In the genomic region with DNA sequence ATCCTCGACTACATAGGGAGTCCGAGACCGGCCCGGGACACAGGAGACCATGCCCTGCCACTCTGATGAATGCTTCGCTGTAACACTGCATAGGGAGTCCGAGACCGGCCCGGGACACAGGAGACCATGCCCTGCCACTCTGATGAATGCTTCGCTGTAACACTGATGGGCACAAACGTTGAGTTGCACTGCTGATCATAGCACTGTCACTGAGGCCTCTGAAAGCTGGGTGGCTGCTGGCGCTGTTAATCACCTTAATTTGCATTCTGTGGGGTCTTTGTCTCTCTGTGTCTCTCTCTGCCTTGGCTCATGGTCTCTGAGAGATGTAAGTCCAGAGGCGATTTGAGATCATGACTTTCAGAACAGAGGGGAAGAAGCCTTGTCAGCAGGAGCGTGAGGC, we compare ENCODE assay signal across 26 mouse cellular contexts.
DNase-seq lines count a peak whose midpoint lies in the region; ATAC-seq and TF ChIP-seq lines count a peak whose summit lies in the region.
"Had no signal": no experiment of that assay in that cellular context is flagged by ENCODE, and none has a peak within 500 bp of the region (broad histone marks: within the 10 kb centered on the region; RNA-seq: fewer than 3 reads in every experiment).

No protein-coding gene starts in this region.

- no peaks in the 10 kb centered on the region for H3K36me3 ChIP-seq in hindbrain, embryonic 11.5 days (ENCODE audit: control insufficient read depth, insufficient read depth, low read length)
- H3K36me3 ChIP-seq in hindbrain, embryonic 13.5 days: no peaks in the 10 kb centered on the region
- no peaks in the 10 kb centered on the region for H3K36me3 ChIP-seq in kidney, embryonic 14.5 days (ENCODE audit: control insufficient read depth, insufficient read depth, low read length)
- H3K36me3 ChIP-seq in kidney, embryonic 15.5 days: no peaks in the 10 kb centered on the region
- H3K36me3 ChIP-seq in midbrain, embryonic 11.5 days (ENCODE audit: control insufficient read depth, insufficient read depth, low read length): no peaks in the 10 kb centered on the region
- no peaks in the 10 kb centered on the region for H3K36me3 ChIP-seq in midbrain, postnatal 0 days (ENCODE audit: insufficient read depth, low read length)
- H3K36me3 ChIP-seq: embryonic facial prominence, embryonic 10.5 days; G1E; heart, embryonic 15.5 days; limb, embryonic 15.5 days; liver, embryonic 15.5 days; lung, embryonic 15.5 days had no signal

- no peak for TF ChIP-seq CTCF in midbrain, postnatal 0 days (IDR thresholded peaks at IDR 0.05)

- no peaks in the 10 kb centered on the region for H3K9me3 ChIP-seq in hindbrain, embryonic 11.5 days (ENCODE audit: control insufficient read depth, low read length)
- no peaks in the 10 kb centered on the region for H3K9me3 ChIP-seq in hindbrain, embryonic 13.5 days
- H3K9me3 ChIP-seq in kidney, embryonic 14.5 days (ENCODE audit: control insufficient read depth, low read length): no peaks in the 10 kb centered on the region
- no peaks in the 10 kb centered on the region for H3K9me3 ChIP-seq in kidney, embryonic 15.5 days (replicated peaks)
- H3K9me3 ChIP-seq in midbrain, embryonic 11.5 days (ENCODE audit: control insufficient read depth, low read length): no peaks in the 10 kb centered on the region
- no peaks in the 10 kb centered on the region for H3K9me3 ChIP-seq in midbrain, postnatal 0 days (ENCODE audit: low read length)
- H3K9me3 ChIP-seq: embryonic facial prominence, embryonic 10.5 days; heart, embryonic 15.5 days; limb, embryonic 15.5 days; liver, embryonic 15.5 days; lung, embryonic 15.5 days had no signal

- no peak for DNase-seq in hindbrain, embryonic 11.5 days (ENCODE audit: low spot score)
- no peak for DNase-seq in midbrain, embryonic 11.5 days (ENCODE audit: low spot score, missing footprints)
- no peak for DNase-seq in midbrain, postnatal 0 days (ENCODE audit: low spot score)
- peak; percentile 23 for DNase-seq in kidney, postnatal 14 days
- DNase-seq in ovary, postnatal 36 days (ENCODE audit: low spot score): no peak
- DNase-seq: adrenal gland, postnatal 36 days; B cell, adult 2 months; cerebellum, adult 9-11 months; heart, postnatal 36 days; layer of hippocampus, adult 9-11 months; lung, postnatal 36 days; right cerebral cortex, adult 18-20 months; right cerebral cortex, postnatal 4 days; thymus, adult 2 months had no signal

- H3K27ac ChIP-seq in hindbrain, embryonic 11.5 days (ENCODE audit: low read depth, low read length): no peak overlapping the region
- no peak overlapping the region for H3K27ac ChIP-seq in hindbrain, embryonic 13.5 days
- no peak overlapping the region for H3K27ac ChIP-seq in kidney, embryonic 14.5 days (ENCODE audit: low read depth, low read length)
- H3K27ac ChIP-seq in kidney, embryonic 15.5 days: no peak overlapping the region
- H3K27ac ChIP-seq in midbrain, embryonic 11.5 days (ENCODE audit: low read depth, low read length): no peak overlapping the region
- H3K27ac ChIP-seq in midbrain, postnatal 0 days (ENCODE audit: low read depth, low read length): no peak overlapping the region
- H3K27ac ChIP-seq: embryonic facial prominence, embryonic 10.5 days; heart, embryonic 15.5 days; left cerebral cortex, adult 2 months; limb, embryonic 15.5 days; liver, embryonic 15.5 days; lung, embryonic 15.5 days had no signal

- H3K4me3 ChIP-seq in hindbrain, embryonic 11.5 days (ENCODE audit: low read depth, low read length): no peak overlapping the region
- no peak overlapping the region for H3K4me3 ChIP-seq in hindbrain, embryonic 13.5 days
- no peak overlapping the region for H3K4me3 ChIP-seq in kidney, embryonic 14.5 days (ENCODE audit: low read length)
- H3K4me3 ChIP-seq in kidney, embryonic 15.5 days (replicated peaks): no peak overlapping the region
- no peak overlapping the region for H3K4me3 ChIP-seq in midbrain, embryonic 11.5 days (ENCODE audit: low read depth, low read length)
- H3K4me3 ChIP-seq in midbrain, postnatal 0 days (ENCODE audit: low read depth, low read length): no peak overlapping the region
- H3K4me3 ChIP-seq: embryonic facial prominence, embryonic 10.5 days; heart, embryonic 15.5 days; left cerebral cortex, adult 2 months; limb, embryonic 15.5 days; liver, embryonic 15.5 days; lung, embryonic 15.5 days had no signal

- no peaks in the 10 kb centered on the region for H3K27me3 ChIP-seq in hindbrain, embryonic 11.5 days (ENCODE audit: control insufficient read depth, insufficient read depth, low read length)
- H3K27me3 ChIP-seq in hindbrain, embryonic 13.5 days: no peaks in the 10 kb centered on the region
- H3K27me3 ChIP-seq in kidney, embryonic 14.5 days (ENCODE audit: control insufficient read depth, insufficient read depth, low read length): no peaks in the 10 kb centered on the region
- no peaks in the 10 kb centered on the region for H3K27me3 ChIP-seq in kidney, embryonic 15.5 days
- H3K27me3 ChIP-seq in midbrain, embryonic 11.5 days (ENCODE audit: control insufficient read depth, insufficient read depth, low read length): no peaks in the 10 kb centered on the region
- H3K27me3 ChIP-seq in midbrain, postnatal 0 days (ENCODE audit: insufficient read depth, low read length): no peaks in the 10 kb centered on the region
- H3K27me3 ChIP-seq: CH12.LX; heart, embryonic 15.5 days; limb, embryonic 15.5 days; liver, embryonic 15.5 days; lung, embryonic 15.5 days; Patski had no signal

- H3K4me1 ChIP-seq in hindbrain, embryonic 11.5 days (replicated peaks; ENCODE audit: control insufficient read depth, insufficient read depth, low read length): no peaks in the 10 kb centered on the region
- H3K4me1 ChIP-seq in hindbrain, embryonic 13.5 days (replicated peaks): no peaks in the 10 kb centered on the region
- no peaks in the 10 kb centered on the region for H3K4me1 ChIP-seq in kidney, embryonic 14.5 days (ENCODE audit: control insufficient read depth, insufficient read depth, low read length)
- H3K4me1 ChIP-seq in kidney, embryonic 15.5 days: peaks cover 18% of the 10 kb centered on the region
- H3K4me1 ChIP-seq in midbrain, embryonic 11.5 days (ENCODE audit: control insufficient read depth, insufficient read depth, low read length): peaks cover 7% of the 10 kb centered on the region
- H3K4me1 ChIP-seq in midbrain, postnatal 0 days (ENCODE audit: insufficient read depth, low read length): no peaks in the 10 kb centered on the region
- H3K4me1 ChIP-seq: heart, embryonic 15.5 days; limb, embryonic 15.5 days; liver, embryonic 15.5 days; lung, embryonic 15.5 days had no signal

- no peak overlapping the region for H3K9ac ChIP-seq in hindbrain, embryonic 11.5 days (ENCODE audit: low read depth, low read length)
- H3K9ac ChIP-seq in hindbrain, embryonic 13.5 days: no peak overlapping the region
- no peak overlapping the region for H3K9ac ChIP-seq in kidney, embryonic 14.5 days (ENCODE audit: low read depth, low read length)
- H3K9ac ChIP-seq in kidney, embryonic 15.5 days: no peak overlapping the region
- no peak overlapping the region for H3K9ac ChIP-seq in midbrain, embryonic 11.5 days (ENCODE audit: low read length)
- H3K9ac ChIP-seq in midbrain, postnatal 0 days (replicated peaks; ENCODE audit: low read length, poor library complexity, severe bottlenecking): no peak overlapping the region
- H3K9ac ChIP-seq: heart, embryonic 15.5 days; limb, embryonic 15.5 days; liver, embryonic 15.5 days; lung, embryonic 15.5 days had no signal

- ATAC-seq in hindbrain, embryonic 11.5 days (ENCODE audit: low FRiP score): peak; percentile 60; the same call in 1 of the 2 replicates
- no peak; the same call in 1 of the 2 replicates for ATAC-seq in hindbrain, embryonic 13.5 days (ENCODE audit: low FRiP score)
- ATAC-seq in kidney, embryonic 14.5 days (ENCODE audit: low FRiP score, low TSS enrichment): peak; percentile 38; the same call in 1 of the 2 replicates
- no peak for ATAC-seq in kidney, embryonic 15.5 days (replicated peaks; ENCODE audit: low FRiP score)
- ATAC-seq in midbrain, embryonic 11.5 days (ENCODE audit: low FRiP score): peak; percentile 28; the same call in 1 of the 2 replicates
- ATAC-seq in midbrain, postnatal 0 days (ENCODE audit: low FRiP score): no peak
- ATAC-seq: Patski had no signal

- 70% methylated on average over 12 of the region's 13 CpGs for WGBS in hindbrain, embryonic 11.5 days
- WGBS in hindbrain, embryonic 13.5 days: 58% methylated on average over 12 of the region's 13 CpGs
- 58% methylated on average over 13 of the region's 13 CpGs for WGBS in kidney, embryonic 14.5 days
- WGBS in kidney, embryonic 15.5 days: 57% methylated on average over 12 of the region's 13 CpGs
- 68% methylated on average over 12 of the region's 13 CpGs for WGBS in midbrain, embryonic 11.5 days
- WGBS in midbrain, postnatal 0 days: 76% methylated on average over 12 of the region's 13 CpGs

- no peak overlapping the region for H3K4me2 ChIP-seq in hindbrain, embryonic 11.5 days (replicated peaks; ENCODE audit: low read depth, low read length)
- no peak overlapping the region for H3K4me2 ChIP-seq in hindbrain, embryonic 13.5 days
- H3K4me2 ChIP-seq in kidney, embryonic 14.5 days (replicated peaks; ENCODE audit: low read depth, low read length): no peak overlapping the region
- no peak overlapping the region for H3K4me2 ChIP-seq in kidney, embryonic 15.5 days
- no peak overlapping the region for H3K4me2 ChIP-seq in midbrain, embryonic 11.5 days
- H3K4me2 ChIP-seq in midbrain, postnatal 0 days (ENCODE audit: low read depth, low read length, poor library complexity, severe bottlenecking): no peak overlapping the region
- H3K4me2 ChIP-seq: heart, embryonic 15.5 days; limb, embryonic 15.5 days; liver, embryonic 15.5 days; lung, embryonic 15.5 days had no signal

Comparison
In these comparisons a context has a peak if more than half of its experiments do, and no peak if none do; other contexts are left out.
1. ATAC-seq: peak in hindbrain, embryonic 11.5 days (single experiment), kidney, embryonic 14.5 days (single experiment) and midbrain, embryonic 11.5 days (single experiment); none in hindbrain, embryonic 13.5 days (single experiment), kidney, embryonic 15.5 days (single experiment) and midbrain, postnatal 0 days (single experiment).